In the genomic region with DNA sequence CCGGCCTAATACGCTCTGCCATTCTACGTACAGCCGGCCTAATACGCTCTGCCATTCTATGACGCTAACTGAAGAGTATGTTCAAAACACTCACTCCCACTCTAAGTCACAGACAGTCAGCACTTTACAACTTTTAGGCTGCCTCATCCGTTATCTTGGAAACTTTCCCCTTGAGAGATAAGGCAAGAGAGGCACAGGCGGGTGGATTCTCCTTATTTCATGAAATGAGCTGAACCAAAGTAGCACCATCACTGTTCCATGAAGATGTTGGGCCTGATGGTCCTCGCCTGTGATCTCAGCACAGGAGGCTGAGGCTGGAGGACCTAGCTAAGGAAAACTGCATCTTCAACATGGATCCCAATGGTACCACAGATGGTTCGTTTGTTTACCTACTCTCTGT, we compare ENCODE assay signal across 31 mouse cellular contexts. TPM values are rescaled to one million over a fixed set of nuclear protein-coding genes. Genes with fewer than 3 reads are reported as not detected.
DNase-seq lines count a peak whose midpoint lies in the region; ATAC-seq and TF ChIP-seq lines count a peak whose summit lies in the region.
"Had no signal": no experiment of that assay in that cellular context is flagged by ENCODE, and none has a peak within 500 bp of the region (broad histone marks: within the 10 kb centered on the region; RNA-seq: fewer than 3 reads in every experiment).

No protein-coding gene starts in this region.

- no peaks in the 10 kb centered on the region for H3K9me3 ChIP-seq in heart, embryonic 15.5 days (replicated peaks)
- no peaks in the 10 kb centered on the region for H3K9me3 ChIP-seq in MEL (replicated peaks; ENCODE audit: insufficient read depth, low read length)
- H3K9me3 ChIP-seq in liver, embryonic 13.5 days (replicated peaks) = no peaks in the 10 kb centered on the region
- H3K9me3 ChIP-seq: hindbrain, embryonic 10.5 days; hindbrain, embryonic 15.5 days; midbrain, embryonic 12.5 days; neural tube, embryonic 12.5 days had no signal

- no peaks in the 10 kb centered on the region; the same call in 1 of the 2 replicates for H3K27me3 ChIP-seq in heart, embryonic 15.5 days
- H3K27me3 ChIP-seq in MEL (ENCODE audit: control insufficient read depth in 1 of 2, insufficient read depth in 2 of 2, low read length in 2 of 2) = no peaks in the 10 kb centered on the region
- no peaks in the 10 kb centered on the region for H3K27me3 ChIP-seq in liver, embryonic 13.5 days
- H3K27me3 ChIP-seq: midbrain, embryonic 12.5 days; neural tube, embryonic 12.5 days had no signal

- H3K4me2 ChIP-seq in heart, embryonic 15.5 days = no peak overlapping the region
- peak overlapping the region; percentile 53 for H3K4me2 ChIP-seq in liver, embryonic 13.5 days
- H3K4me2 ChIP-seq: hindbrain, embryonic 15.5 days; lung, embryonic 14.5 days; midbrain, embryonic 12.5 days; neural tube, embryonic 12.5 days had no signal

- no peaks in the 10 kb centered on the region for H3K36me3 ChIP-seq in heart, embryonic 15.5 days
- peaks cover 0 to 40% of the 10 kb centered on the region in 2 experiments; a peak in 2 of 4 replicates for H3K36me3 ChIP-seq in MEL (ENCODE audit: control insufficient read depth in 1 of 2, insufficient read depth in 2 of 2, low read length in 2 of 2)
- H3K36me3 ChIP-seq in liver, embryonic 13.5 days = no peaks in the 10 kb centered on the region
- H3K36me3 ChIP-seq: hindbrain, embryonic 10.5 days; hindbrain, embryonic 15.5 days; midbrain, embryonic 12.5 days; neural tube, embryonic 12.5 days had no signal

- TF ChIP-seq CTCF in MEL (IDR thresholded peaks at IDR 0.05 in 2 of 3, conservative IDR thresholded peaks at IDR 0.05 in 1 of 3; ENCODE audit: control insufficient read depth in 1 of 3, insufficient read depth in 1 of 3, low read depth in 2 of 3, low read length in 3 of 3, poor library complexity in 1 of 3, severe bottlenecking in 1 of 3) = no peak

- 74% methylated on average over 10 of the region's 10 CpGs for WGBS in heart, embryonic 15.5 days
- WGBS in liver, embryonic 13.5 days (ENCODE audit: insufficient replicate concordance) = 68% methylated on average over 10 of the region's 10 CpGs

- H3K4me1 ChIP-seq in heart, embryonic 15.5 days (replicated peaks) = peaks cover 16% of the 10 kb centered on the region; the same call in 1 of the 2 replicates
- peaks cover 20 to 39% of the 10 kb centered on the region in 2 experiments for H3K4me1 ChIP-seq in MEL (ENCODE audit: control insufficient read depth in 1 of 2, insufficient read depth in 2 of 2, low read length in 2 of 2)
- peaks cover 81% of the 10 kb centered on the region for H3K4me1 ChIP-seq in liver, embryonic 13.5 days (replicated peaks)

- 0 out of 2 replicates have a peak overlapping the region, but pooled peaks have one; percentile 25 for H3K27ac ChIP-seq in heart, embryonic 15.5 days
- H3K27ac ChIP-seq in MEL (ENCODE audit: control insufficient read depth, low read depth, low read length) = no peak overlapping the region
- peak overlapping the region; percentile 71 for H3K27ac ChIP-seq in liver, embryonic 13.5 days
- H3K27ac ChIP-seq: hindbrain, embryonic 10.5 days; hindbrain, embryonic 15.5 days; kidney, postnatal 0 days; midbrain, embryonic 12.5 days; neural tube, embryonic 12.5 days had no signal

- H3K79me2 ChIP-seq in MEL (ENCODE audit: control insufficient read depth, insufficient read depth, low read length, poor library complexity) = peaks cover 36% of the 10 kb centered on the region

- TF ChIP-seq RAD21 in MEL (IDR thresholded peaks at IDR 0.05; ENCODE audit: low read depth, low read length) = no peak

- H3K9ac ChIP-seq in heart, embryonic 15.5 days = no peak overlapping the region
- no peak overlapping the region for H3K9ac ChIP-seq in MEL (ENCODE audit: control insufficient read depth, low read depth, low read length, poor library complexity, severe bottlenecking)
- peak overlapping the region; percentile 40 for H3K9ac ChIP-seq in liver, embryonic 13.5 days
- H3K9ac ChIP-seq: forebrain, postnatal 0 days; hindbrain, embryonic 15.5 days; lung, embryonic 14.5 days; midbrain, embryonic 12.5 days; neural tube, embryonic 12.5 days had no signal

- TF ChIP-seq EP300 in MEL (IDR thresholded peaks at IDR 0.05; ENCODE audit: low read depth in 1 of 2, low read length in 2 of 2) = peak in 1 of 2 experiments; percentile 50; a peak in 1 of 4 replicates

- H3K4me3 ChIP-seq in heart, embryonic 15.5 days = no peak overlapping the region
- H3K4me3 ChIP-seq in MEL (ENCODE audit: control insufficient read depth in 1 of 2, insufficient read depth in 1 of 2, low read depth in 2 of 2, low read length in 2 of 2) = no peak overlapping the region
- H3K4me3 ChIP-seq in liver, embryonic 13.5 days (replicated peaks) = no peak overlapping the region; the same call in 1 of the 2 replicates
- H3K4me3 ChIP-seq: hindbrain, embryonic 10.5 days; hindbrain, embryonic 15.5 days; midbrain, embryonic 12.5 days; myocyte; neural tube, embryonic 12.5 days had no signal

- no peak for DNase-seq in heart, postnatal 4 days
- DNase-seq in MEL (ENCODE audit: low read depth, low spot score) = no peak
- DNase-seq in c-Kit-negative CD71-positive TER-119-positive erythroid progenitor cells, embryonic 14.5 days (ENCODE audit: low read depth, low spot score) = peak; percentile 31
- no peak for DNase-seq in liver, embryonic 13.5 days
- DNase-seq in spleen, postnatal 14 days (ENCODE audit: low spot score in 2 of 2) = no peak
- DNase-seq in frontal cortex, postnatal 36 days (ENCODE audit: low spot score in 2 of 2) = no peak
- DNase-seq: adrenal gland, adult 2 months; adrenal gland, postnatal 36 days; B cell, adult 2 months; cerebellum, adult 2 months; cerebellum, postnatal 25 days; forebrain, postnatal 0 days; gastrocnemius, postnatal 14 days; kidney, adult 18-20 months; kidney, postnatal 4 days; layer of hippocampus, postnatal 36 days; left cerebral cortex, postnatal 4 days; lung, embryonic 14.5 days; right cerebral cortex, adult 18-20 months; spleen, adult 18-20 months; thymus, postnatal 14 days had no signal

- no peak for ATAC-seq in heart, embryonic 15.5 days (replicated peaks; ENCODE audit: insufficient number of reproducible peaks, insufficient read depth, low FRiP score, low read depth)
- ATAC-seq in liver, embryonic 13.5 days (ENCODE audit: low read depth) = no peak
- ATAC-seq in frontal cortex, adult (ENCODE audit: low TSS enrichment) = no peak
- ATAC-seq: activated CD4-positive, CD25-positive, alpha-beta regulatory T cell, adult 4 months; forebrain, postnatal 0 days; inflammation-experienced regulatory T-cells, adult 6 months had no signal

- no peak for TF ChIP-seq POLR2A in MEL (IDR thresholded peaks at IDR 0.05; ENCODE audit: control insufficient read depth in 1 of 2, insufficient read depth in 1 of 2, low read depth in 1 of 2, low read length in 2 of 2, poor library complexity in 1 of 2)

TF ChIP-seq in MEL, 35 proteins besides CTCF, POLR2A, EP300 and RAD21:
- TF ChIP-seq USF2 (IDR thresholded peaks at IDR 0.05; ENCODE audit: borderline replicate concordance in 1 of 2, insufficient read depth in 1 of 2, low read depth in 1 of 2, low read length in 2 of 2) (no peak), GATA1 (IDR thresholded peaks at IDR 0.05; ENCODE audit: low read depth, low read length) (peak; percentile 71)
TF ChIP-seq in MEL: peak in this region for 1.

RNA-seq across cellular contexts. Expression of a gene that starts 34.8 kb away (rescaled TPM):
- 2.8 and 5.4 TPM in 2 replicates for polyA plus RNA-seq in heart, embryonic 15.5 days (2015; fragmentation: Nextera tagmentation; extraction: Ambion mirVana)
- total RNA-seq in heart, postnatal 4 days (2021) = 1 to 10 TPM; 1.7 to 2.5 TPM
- 9.8 and 11.6 TPM in 2 replicates for total RNA-seq in MEL (2012; rRNA removed)
- polyA plus RNA-seq in MEL (2012; ENCODE audit: insufficient read depth in 1 of 2, insufficient read length in 2 of 2, low read depth in 1 of 2, low replicate concordance in 2 of 2, missing spikeins in 1 of 2) = 10 to 100 TPM in 1 of 2 experiments, not detected in 1; 16.8 TPM
- polyA plus RNA-seq in liver, embryonic 13.5 days (2015; fragmentation: Nextera tagmentation; extraction: Ambion mirVana) = 10.6 and 14.2 TPM in 2 replicates
- polyA plus RNA-seq: activated CD4-positive, CD25-positive, alpha-beta regulatory T cell, adult 4 months had no signal

RNA-seq across cellular contexts. Expression of a gene that starts 34.8 kb away (rescaled TPM):
- polyA plus RNA-seq in heart, embryonic 15.5 days (2015; fragmentation: Nextera tagmentation; extraction: Ambion mirVana) = 19.5 and 22.5 TPM in 2 replicates
- total RNA-seq in heart, postnatal 4 days (2021) = 1 to 10 TPM; 6.6 to 7.9 TPM
- total RNA-seq in MEL (2012; rRNA removed) = 24.7 and 25.4 TPM in 2 replicates
- polyA plus RNA-seq in MEL (2012; ENCODE audit: insufficient read depth in 1 of 2, insufficient read length in 2 of 2, low read depth in 1 of 2, low replicate concordance in 2 of 2, missing spikeins in 1 of 2) = 10 to 100 TPM in 1 of 2 experiments, not detected in 1; 14.6 TPM
- polyA plus RNA-seq in liver, embryonic 13.5 days (2015; fragmentation: Nextera tagmentation; extraction: Ambion mirVana) = 76.2 and 88.7 TPM in 2 replicates
